Mouse (Mus musculus) megakaryocyte, embryonic 14.5 days (primary cell): ENCODE data around the gene Erfe.

Experiments
- FLI1 ChIP-seq: IDR thresholded peaks from 2 replicates; pipeline ENCODE4 v1.6.1; 2012; ENCODE audit warnings: low read length, inconsistent platforms, mixed read lengths
- GATA1 ChIP-seq: IDR thresholded peaks from 3 replicates; pipeline ENCODE4 v1.6.1; 2012; ENCODE audit warnings: mixed read lengths, low read length, inconsistent platforms, borderline replicate concordance

DNA sequence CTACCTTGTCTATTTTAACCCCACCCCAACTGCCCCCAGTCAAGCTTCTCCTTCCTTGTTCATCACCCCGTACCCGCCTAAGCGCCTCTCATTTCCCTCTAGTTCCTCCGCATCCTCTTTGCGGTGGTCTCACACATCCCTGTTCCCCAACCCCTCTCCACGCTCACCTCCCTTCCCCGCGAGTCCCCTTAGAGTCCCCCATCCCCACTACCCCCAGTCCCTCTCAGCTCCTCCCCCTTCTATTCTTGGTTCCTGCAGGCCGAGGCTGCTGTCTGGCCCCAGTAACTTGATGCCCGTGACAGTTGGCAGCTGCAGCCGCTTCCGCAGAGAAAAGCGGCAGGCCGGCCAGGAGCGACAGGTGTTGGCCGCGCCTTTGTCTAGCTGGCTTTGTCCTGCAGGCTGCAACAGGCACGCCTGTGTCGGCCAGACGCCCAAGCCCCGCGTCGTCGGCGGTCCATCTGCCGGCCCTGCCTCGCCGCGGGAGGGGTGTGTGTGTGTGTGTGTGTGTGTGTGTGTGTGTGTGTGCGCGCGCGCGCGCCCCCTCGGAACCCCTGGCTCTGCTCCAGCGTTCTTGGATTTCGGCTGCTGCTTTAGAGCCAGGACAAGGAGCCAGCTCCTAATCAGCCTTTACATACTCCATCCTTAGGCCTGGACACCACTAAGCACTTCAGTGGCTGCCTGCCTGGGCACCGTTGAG is 47.8 kb downstream of the Erfe start, which contains the start of gene Hes6:
- TF ChIP-seq GATA1 (no peak), FLI1 (no peak)
